Mouse (Mus musculus) neural tube, embryonic 13.5 days (tissue): Measurements from ENCODE around the gene Cdkl5. TPM values are rescaled to one million over a fixed set of nuclear protein-coding genes. Genes with fewer than 3 reads are reported as not detected.

Source experiments
- ATAC-seq: fragments of 200-750 bp; cut with Nextera tagmentation; 2 replicates; pipeline ENCODE4 v1.8.0; 2017; ENCODE audit warnings: low read depth, mild to moderate bottlenecking, moderate TSS enrichment, moderate library complexity
- H3K27ac ChIP-seq: fragments of 300-500 bp; sonication (generic); replicated peaks from 2 replicates; pipeline ENCODE4 v1.5.1; 2015; ENCODE audit warnings: moderate library complexity, mild to moderate bottlenecking, inconsistent platforms
- H3K27me3 ChIP-seq: fragments of 300-500 bp; sonication (generic); 2 replicates; pipeline ENCODE4 v1.6.1; 2015; ENCODE audit warnings: mild to moderate bottlenecking, inconsistent platforms
- H3K36me3 ChIP-seq: fragments of 300-500 bp; sonication (generic); 2 replicates; pipeline ENCODE4 v1.6.1; 2015; ENCODE audit warnings: mild to moderate bottlenecking, inconsistent platforms
- H3K4me1 ChIP-seq: fragments of 300-500 bp; sonication (generic); replicated peaks from 2 replicates; pipeline ENCODE4 v1.6.1; 2015; ENCODE audit warnings: inconsistent platforms
- H3K4me2 ChIP-seq: fragments of 300-500 bp; sonication (generic); 2 replicates; pipeline ENCODE4 v1.6.1; 2015; ENCODE audit warnings: inconsistent platforms, mild to moderate bottlenecking, moderate library complexity
- H3K4me3 ChIP-seq: fragments of 300-500 bp; sonication (generic); 2 replicates; pipeline ENCODE4 v1.5.1; 2015; ENCODE audit warnings: mild to moderate bottlenecking, inconsistent platforms
- H3K9ac ChIP-seq: fragments of 300-500 bp; sonication (generic); 2 replicates; pipeline ENCODE4 v1.6.1; 2015; ENCODE audit warnings: moderate library complexity, mild to moderate bottlenecking, inconsistent platforms
- H3K9me3 ChIP-seq: fragments of 300-500 bp; sonication (generic); 2 replicates; pipeline ENCODE4 v1.6.1; 2016; ENCODE audit warnings: inconsistent platforms
- WGBS: fragments of 180-500 bp; shearing (Covaris S2); methylation state at CpG from one replicate; pipeline ENCODE4 v1.1.7; 2015; 5-methylcytosine and 5-hydroxymethylcytosine counted together
- polyA plus RNA-seq: library from polyadenylated mRNA; unstranded; fragments of >200 nt; fragmentation: Nextera tagmentation; extraction: Ambion mirVana; gene quantifications from 2 replicates; pipeline ENCODE4 v1.2.1, GENCODE M21; 2015

The Cdkl5 gene
- 3.2 and 3.6 TPM in 2 replicates for polyA plus RNA-seq

GRCm38 (mm10) chrX:160994543-160995121, at the start of gene Cdkl5:
Gene Cdkl5 (minus strand): TSS chrX:160994704.
- no peaks in the 10 kb centered on the region for H3K9me3 ChIP-seq
- peak; percentile 96 for ATAC-seq
- peak within 1 kb of the TSS; percentile 88 for H3K27ac ChIP-seq
- H3K4me2 ChIP-seq, result peak within 1 kb of the TSS; percentile 58
- 27% methylated on average over 53 of the region's 53 CpGs for WGBS
- H3K27me3 ChIP-seq, result peaks cover 49% of the 10 kb centered on the region
- no peaks in the 10 kb centered on the region for H3K36me3 ChIP-seq
- peaks cover 8% of the 10 kb centered on the region; the same call in 1 of the 2 replicates for H3K4me1 ChIP-seq
- peak within 1 kb of the TSS; percentile 76 for H3K9ac ChIP-seq
- H3K4me3 ChIP-seq, result peak within 1 kb of the TSS; percentile 57

GRCm38 (mm10) chrX:161033235-161033803, 38.8 kb upstream of the Cdkl5 start:
- no peak for ATAC-seq
- H3K9me3 ChIP-seq, result no peaks in the 10 kb centered on the region

GRCm38 (mm10) chrX:161032423-161032822, 37.9 kb upstream of the Cdkl5 start:
- Histone ChIP-seq H3K4me2 (no peak overlapping the region), H3K9ac (no peak overlapping the region), H3K27me3 (peaks cover 7% of the 10 kb centered on the region), H3K4me3 (no peak overlapping the region), H3K9me3 (no peaks in the 10 kb centered on the region), H3K4me1 (no peaks in the 10 kb centered on the region), H3K27ac (no peak overlapping the region), H3K36me3 (no peaks in the 10 kb centered on the region)
- ATAC-seq, result no peak
- WGBS, result 44% methylated on average over 2 of the region's 2 CpGs

More at GRCm38 (mm10) chrX:161033235-161033803, 38.8 kb upstream of the Cdkl5 start:
- no peaks in the 10 kb centered on the region for H3K36me3 ChIP-seq
- H3K9ac ChIP-seq, result no peak overlapping the region
- H3K4me1 ChIP-seq, result no peaks in the 10 kb centered on the region
- 44% methylated on average over 3 of the region's 3 CpGs for WGBS
- H3K27me3 ChIP-seq, result peaks cover 7% of the 10 kb centered on the region
- no peak overlapping the region for H3K4me2 ChIP-seq
- H3K4me3 ChIP-seq, result no peak overlapping the region
- H3K27ac ChIP-seq, result no peak overlapping the region

GRCm38 (mm10) chrX:161030233-161030632, 35.7 kb upstream of the Cdkl5 start:
- ATAC-seq, result no peak
- Histone ChIP-seq H3K9me3 (no peaks in the 10 kb centered on the region), H3K4me2 (no peak overlapping the region), H3K9ac (no peak overlapping the region), H3K27ac (no peak overlapping the region), H3K27me3 (peaks cover 7% of the 10 kb centered on the region), H3K36me3 (no peaks in the 10 kb centered on the region), H3K4me1 (no peaks in the 10 kb centered on the region), H3K4me3 (no peak overlapping the region)

- Histone ChIP-seq H3K4me1 (no peaks in the 10 kb centered on the region), H3K27ac (no peak overlapping the region), H3K36me3 (no peaks in the 10 kb centered on the region), H3K27me3 (0 out of 2 replicates have a peak, but pooled peaks cover 6% of the 10 kb centered on the region), H3K4me2 (no peak overlapping the region), H3K9me3 (no peaks in the 10 kb centered on the region), H3K4me3 (no peak overlapping the region), H3K9ac (no peak overlapping the region)
- ATAC-seq, result no peak
- WGBS, result 67% methylated on average over 2 of the region's 2 CpGs
Measured at GRCm38 (mm10) chrX:161024475-161024874, 30.0 kb upstream of the Cdkl5 start.

- H3K4me1 ChIP-seq, result no peaks in the 10 kb centered on the region
- H3K4me3 ChIP-seq, result no peak overlapping the region
- no peak overlapping the region for H3K9ac ChIP-seq
- no peak overlapping the region for H3K4me2 ChIP-seq
- ATAC-seq, result no peak
- no peaks in the 10 kb centered on the region for H3K36me3 ChIP-seq
- no peak overlapping the region for H3K27ac ChIP-seq
- no peaks in the 10 kb centered on the region for H3K9me3 ChIP-seq
- WGBS, result 56% methylated on average over 7 of the region's 7 CpGs
- H3K27me3 ChIP-seq, result 0 out of 2 replicates have a peak, but pooled peaks cover 6% of the 10 kb centered on the region
Measured at GRCm38 (mm10) chrX:161021548-161021947, 27.0 kb upstream of the Cdkl5 start.

GRCm38 (mm10) chrX:161018179-161018578, 23.7 kb upstream of the Cdkl5 start:
- no peaks in the 10 kb centered on the region for H3K27me3 ChIP-seq
- H3K4me2 ChIP-seq, result no peak overlapping the region
- no peaks in the 10 kb centered on the region for H3K36me3 ChIP-seq
- H3K27ac ChIP-seq, result no peak overlapping the region
- no peak overlapping the region for H3K9ac ChIP-seq
- no peak overlapping the region for H3K4me3 ChIP-seq
- H3K9me3 ChIP-seq, result no peaks in the 10 kb centered on the region
- WGBS, result 77% methylated on average over 1 of the region's 1 CpGs
- ATAC-seq, result no peak
- H3K4me1 ChIP-seq, result no peaks in the 10 kb centered on the region

- Histone ChIP-seq H3K36me3 (no peaks in the 10 kb centered on the region), H3K9ac (no peak overlapping the region), H3K27ac (no peak overlapping the region), H3K9me3 (no peaks in the 10 kb centered on the region), H3K4me3 (no peak overlapping the region), H3K27me3 (peaks cover 23% of the 10 kb centered on the region), H3K4me1 (no peaks in the 10 kb centered on the region), H3K4me2 (no peak overlapping the region)
- ATAC-seq, result no peak
- 86% methylated on average over 1 of the region's 1 CpGs for WGBS
Measured at GRCm38 (mm10) chrX:161006272-161006671, 11.8 kb upstream of the Cdkl5 start.

- H3K27ac ChIP-seq, result peak overlapping the region; percentile 88
- peaks cover 8% of the 10 kb centered on the region; the same call in 1 of the 2 replicates for H3K4me1 ChIP-seq
- ATAC-seq, result no peak
- no peak overlapping the region; the same call in 1 of the 2 replicates for H3K4me3 ChIP-seq
- no peaks in the 10 kb centered on the region for H3K36me3 ChIP-seq
- H3K4me2 ChIP-seq, result peak overlapping the region; percentile 48
- no peaks in the 10 kb centered on the region for H3K9me3 ChIP-seq
- 22% methylated on average over 5 of the region's 5 CpGs for WGBS
- H3K9ac ChIP-seq, result 0 out of 2 replicates have a peak overlapping the region, but pooled peaks have one; percentile 60
- peaks cover 61% of the 10 kb centered on the region for H3K27me3 ChIP-seq
Measured at GRCm38 (mm10) chrX:160996051-160996450, 1.5 kb upstream of the Cdkl5 start.

GRCm38 (mm10) chrX:160995131-160995667, 695 bp upstream of the Cdkl5 start:
- H3K36me3 ChIP-seq, result no peaks in the 10 kb centered on the region
- 15% methylated on average over 31 of the region's 31 CpGs for WGBS
- H3K9ac ChIP-seq, result peak overlapping the region; percentile 60
- H3K9me3 ChIP-seq, result no peaks in the 10 kb centered on the region
- peaks cover 8% of the 10 kb centered on the region; the same call in 1 of the 2 replicates for H3K4me1 ChIP-seq
- H3K4me3 ChIP-seq, result peak overlapping the region; percentile 57
- ATAC-seq, result peak; percentile 66
- H3K27ac ChIP-seq, result peak overlapping the region; percentile 88
- H3K27me3 ChIP-seq, result peaks cover 53% of the 10 kb centered on the region
- peak overlapping the region; percentile 48 for H3K4me2 ChIP-seq

- ATAC-seq, result peak; percentile 17; the same call in 1 of the 2 replicates
- H3K4me3 ChIP-seq, result peak overlapping the region; percentile 57
- 33% methylated on average over 39 of the region's 39 CpGs for WGBS
Measured at GRCm38 (mm10) chrX:160993749-160994539, 560 bp downstream of the Cdkl5 start.

GRCm38 (mm10) chrX:160992703-160993102, 1.8 kb downstream of the Cdkl5 start:
- no peak for ATAC-seq
- H3K27ac ChIP-seq, result no peak overlapping the region
- H3K27me3 ChIP-seq, result peaks cover 32% of the 10 kb centered on the region
- H3K9me3 ChIP-seq, result no peaks in the 10 kb centered on the region
- H3K4me2 ChIP-seq, result peak overlapping the region; percentile 58
- H3K9ac ChIP-seq, result no peak overlapping the region
- WGBS, result 33% methylated on average over 2 of the region's 2 CpGs
- H3K36me3 ChIP-seq, result no peaks in the 10 kb centered on the region
- H3K4me3 ChIP-seq, result peak overlapping the region; percentile 27
- peaks cover 8% of the 10 kb centered on the region; the same call in 1 of the 2 replicates for H3K4me1 ChIP-seq

More at GRCm38 (mm10) chrX:160993749-160994539, 560 bp downstream of the Cdkl5 start:
- Histone ChIP-seq H3K27ac (peak overlapping the region; percentile 81), H3K9ac (peak overlapping the region; percentile 76), H3K36me3 (no peaks in the 10 kb centered on the region), H3K4me1 (peaks cover 8% of the 10 kb centered on the region; the same call in 1 of the 2 replicates), H3K27me3 (peaks cover 42% of the 10 kb centered on the region), H3K4me2 (peak overlapping the region; percentile 58), H3K9me3 (no peaks in the 10 kb centered on the region)
